Mouse (Mus musculus): Measurements from ENCODE around the gene Serpini2. TPM values are rescaled to one million over a fixed set of nuclear protein-coding genes. Genes with fewer than 3 reads are reported as not detected.
A peak's percentile ranks its signal among the peaks of the same experiment; 100 is the strongest.
"Not testable (repeated sequence)": the region's sequence is repeated elsewhere in the genome, so short reads cannot be mapped to it uniquely, and the experiment has no call there.

Serpini2 gene
- polyA plus RNA-seq (2012; rRNA removed): not detected in 2 replicates

DNA sequence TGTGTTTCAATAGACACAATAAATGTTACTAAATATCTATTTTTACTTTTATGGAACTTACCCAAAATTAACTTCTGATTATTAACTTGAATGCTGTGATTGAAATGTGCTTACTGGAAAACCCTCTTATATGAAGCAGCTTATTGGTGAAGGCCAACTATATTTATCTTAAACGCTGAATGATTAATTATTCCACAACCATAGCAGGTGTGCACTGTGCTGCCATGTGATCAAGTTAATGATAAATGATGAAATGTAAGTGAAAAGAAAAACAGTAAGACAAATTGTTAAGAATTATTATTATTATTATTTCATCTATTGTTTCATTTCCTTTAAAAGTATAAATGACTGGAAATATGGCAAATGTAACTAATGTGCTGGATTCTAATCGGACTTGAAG lies at the start of gene Serpini2:
TSS of gene Serpini2 (minus strand) at position 101 of the 400 bp plus-strand sequence.
- no peak for TF ChIP-seq CTCF (IDR thresholded peaks at IDR 0.05; ENCODE audit: borderline replicate concordance, extremely low read depth, insufficient read depth, insufficient read length)
- TF ChIP-seq POLR2A (IDR thresholded peaks at IDR 0.05; ENCODE audit: borderline replicate concordance, extremely low read depth, insufficient read depth, insufficient read length, poor library complexity, severe bottlenecking): no peak
- DNase-seq (ENCODE audit: low read depth): no peak

DNA sequence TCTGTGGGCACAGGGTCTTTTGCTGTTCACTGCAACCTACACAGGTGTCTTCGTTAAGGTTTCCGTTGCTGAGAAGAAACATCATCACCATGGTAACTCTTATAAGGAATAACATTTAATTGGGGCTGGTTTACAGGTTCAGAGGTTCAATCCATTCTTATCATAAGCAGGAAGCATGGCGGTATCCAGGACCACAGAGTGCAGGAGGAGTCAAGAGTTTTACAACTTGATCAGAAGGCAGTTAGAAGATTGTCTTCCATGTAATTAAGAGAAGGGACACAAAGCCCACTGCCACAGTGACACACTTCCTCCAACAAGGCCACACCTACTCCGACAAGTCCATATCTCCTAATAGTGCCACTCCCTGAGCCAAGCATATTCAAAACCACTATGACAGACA lies 39.0 kb upstream of the Serpini2 start:
- no peak for TF ChIP-seq CTCF (IDR thresholded peaks at IDR 0.05; ENCODE audit: borderline replicate concordance, extremely low read depth, insufficient read depth, insufficient read length)
- no peak for TF ChIP-seq POLR2A (IDR thresholded peaks at IDR 0.05; ENCODE audit: borderline replicate concordance, extremely low read depth, insufficient read depth, insufficient read length, poor library complexity, severe bottlenecking)
- DNase-seq (ENCODE audit: low read depth): no peak

DNA sequence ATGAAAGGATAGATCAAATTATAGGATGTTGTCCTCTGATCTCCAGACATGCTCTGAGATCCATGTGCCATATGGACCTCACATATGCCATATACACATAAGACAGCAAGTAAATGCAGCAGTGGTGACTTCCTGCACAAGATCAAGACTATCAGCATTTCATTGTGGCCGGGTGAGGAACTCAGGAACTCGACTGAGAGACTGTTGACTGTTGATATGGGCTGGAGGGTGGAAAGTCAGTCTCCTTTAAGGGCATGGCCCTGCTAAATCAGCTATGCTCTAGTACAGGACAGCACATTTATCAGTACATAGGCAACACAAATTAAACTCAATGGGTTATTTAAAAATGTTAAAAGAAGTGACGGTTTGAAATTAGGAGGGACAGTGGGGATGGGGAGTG lies 38.4 kb upstream of the Serpini2 start:
- no peak for DNase-seq (ENCODE audit: low read depth)
- TF ChIP-seq POLR2A (IDR thresholded peaks at IDR 0.05; ENCODE audit: borderline replicate concordance, extremely low read depth, insufficient read depth, insufficient read length, poor library complexity, severe bottlenecking) (no peak), CTCF (IDR thresholded peaks at IDR 0.05; ENCODE audit: borderline replicate concordance, extremely low read depth, insufficient read depth, insufficient read length) (no peak)

DNA sequence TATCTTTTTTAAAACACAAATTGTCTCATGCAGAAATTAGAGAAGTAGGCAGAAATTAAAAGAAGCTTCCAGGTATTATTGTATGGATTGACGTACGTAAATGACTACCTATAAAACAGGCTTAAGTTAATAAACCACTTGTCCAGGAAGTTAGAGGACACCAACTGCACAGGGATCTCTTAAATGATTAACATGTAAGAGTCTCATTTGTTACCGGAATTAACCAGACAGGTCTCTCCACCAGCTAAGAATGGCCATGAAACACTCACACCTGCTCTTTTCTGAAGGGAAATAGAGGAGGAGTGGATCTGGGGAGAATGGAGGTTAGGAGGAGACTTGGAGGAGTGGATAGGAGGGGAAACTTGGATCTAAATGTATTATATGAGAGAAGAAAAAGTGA lies 35.7 kb upstream of the Serpini2 start:
- no peak for DNase-seq (ENCODE audit: low read depth)
- no peak for TF ChIP-seq POLR2A (IDR thresholded peaks at IDR 0.05; ENCODE audit: borderline replicate concordance, extremely low read depth, insufficient read depth, insufficient read length, poor library complexity, severe bottlenecking)
- no peak for TF ChIP-seq CTCF (IDR thresholded peaks at IDR 0.05; ENCODE audit: borderline replicate concordance, extremely low read depth, insufficient read depth, insufficient read length)

DNA sequence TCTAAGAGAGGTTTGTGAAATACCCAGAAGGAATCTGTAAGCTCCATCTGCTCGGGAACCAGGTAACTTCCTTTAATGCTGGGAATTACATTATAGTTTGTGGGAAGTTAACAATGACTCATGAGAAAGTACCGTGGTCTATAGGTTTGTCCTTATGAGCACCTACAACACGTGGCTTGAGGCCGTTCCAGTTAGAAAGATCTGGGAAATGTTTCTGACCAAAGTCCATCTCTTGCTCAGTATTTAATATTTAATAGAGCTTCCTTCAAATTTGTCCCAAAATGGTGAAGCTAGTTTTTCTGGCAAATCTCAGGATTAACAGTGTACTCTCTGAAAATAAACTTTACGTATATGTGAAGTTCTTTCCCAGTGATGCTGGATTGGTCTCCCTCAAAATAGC lies 34.7 kb upstream of the Serpini2 start:
- no peak for DNase-seq (ENCODE audit: low read depth)
- TF ChIP-seq POLR2A (IDR thresholded peaks at IDR 0.05; ENCODE audit: borderline replicate concordance, extremely low read depth, insufficient read depth, insufficient read length, poor library complexity, severe bottlenecking): no peak
- TF ChIP-seq CTCF (IDR thresholded peaks at IDR 0.05; ENCODE audit: borderline replicate concordance, extremely low read depth, insufficient read depth, insufficient read length): no peak

DNA sequence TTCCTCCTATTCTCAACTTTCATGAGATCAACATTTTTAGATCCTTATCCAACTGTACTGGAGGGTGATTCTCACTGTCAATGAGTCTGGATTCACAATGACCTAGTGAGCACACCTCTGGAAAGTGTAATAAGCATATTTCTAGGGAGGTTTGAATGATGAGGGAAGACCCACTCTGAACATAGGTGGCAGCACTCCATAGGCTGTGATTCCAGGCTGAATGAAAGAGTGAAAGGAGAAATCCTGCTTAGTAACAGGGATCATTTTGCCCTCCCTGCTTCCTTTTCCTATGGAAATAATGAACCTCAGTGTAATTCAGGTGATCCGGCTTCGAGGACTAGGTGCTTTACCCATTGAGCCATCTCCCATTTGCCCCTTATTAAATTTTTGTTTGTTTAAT lies 31.2 kb upstream of the Serpini2 start:
- DNase-seq (ENCODE audit: low read depth): no peak
- no peak for TF ChIP-seq CTCF (IDR thresholded peaks at IDR 0.05; ENCODE audit: borderline replicate concordance, extremely low read depth, insufficient read depth, insufficient read length)
- no peak for TF ChIP-seq POLR2A (IDR thresholded peaks at IDR 0.05; ENCODE audit: borderline replicate concordance, extremely low read depth, insufficient read depth, insufficient read length, poor library complexity, severe bottlenecking)

DNA sequence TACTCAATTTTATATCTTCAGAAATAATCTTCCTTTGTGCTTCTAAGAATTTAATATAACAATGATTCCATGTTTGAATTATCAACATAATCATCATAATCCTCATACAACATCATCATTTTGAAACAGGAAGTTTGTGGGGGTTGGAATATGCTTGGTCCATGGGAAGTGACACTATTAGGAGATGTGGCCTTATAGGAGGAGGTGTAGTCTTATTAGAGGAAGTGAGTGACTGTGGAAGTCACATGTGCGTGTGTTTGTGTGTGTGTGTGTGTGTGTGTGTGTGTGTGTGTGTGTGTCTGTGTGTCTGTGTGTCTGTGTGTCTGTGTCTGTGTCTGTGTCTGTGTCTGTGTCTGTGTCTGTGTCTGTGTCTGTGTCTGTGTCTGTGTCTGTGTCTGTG lies 29.6 kb upstream of the Serpini2 start:
- DNase-seq (ENCODE audit: low read depth): not testable (repeated sequence)

DNA sequence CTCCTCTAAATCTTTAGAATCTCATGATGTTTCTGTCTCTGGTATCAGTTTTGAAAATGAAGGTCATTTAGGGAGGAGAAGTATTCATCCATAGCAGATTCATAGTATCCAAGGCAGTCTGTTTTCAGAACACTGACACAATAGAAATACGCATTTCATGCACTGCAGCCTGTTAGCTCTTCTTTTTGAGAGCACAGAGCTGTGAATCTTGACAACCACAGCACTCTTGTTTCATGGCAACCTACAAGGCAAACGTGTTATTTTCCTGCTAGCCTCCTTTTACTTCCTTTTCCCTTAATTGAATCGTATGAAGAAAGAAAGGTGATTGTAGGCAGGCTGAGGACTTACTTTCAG lies 27.9 kb upstream of the Serpini2 start:
- TF ChIP-seq CTCF (IDR thresholded peaks at IDR 0.05; ENCODE audit: borderline replicate concordance, extremely low read depth, insufficient read depth, insufficient read length) (no peak), POLR2A (IDR thresholded peaks at IDR 0.05; ENCODE audit: borderline replicate concordance, extremely low read depth, insufficient read depth, insufficient read length, poor library complexity, severe bottlenecking) (no peak)
- DNase-seq (ENCODE audit: low read depth): no peak

DNA sequence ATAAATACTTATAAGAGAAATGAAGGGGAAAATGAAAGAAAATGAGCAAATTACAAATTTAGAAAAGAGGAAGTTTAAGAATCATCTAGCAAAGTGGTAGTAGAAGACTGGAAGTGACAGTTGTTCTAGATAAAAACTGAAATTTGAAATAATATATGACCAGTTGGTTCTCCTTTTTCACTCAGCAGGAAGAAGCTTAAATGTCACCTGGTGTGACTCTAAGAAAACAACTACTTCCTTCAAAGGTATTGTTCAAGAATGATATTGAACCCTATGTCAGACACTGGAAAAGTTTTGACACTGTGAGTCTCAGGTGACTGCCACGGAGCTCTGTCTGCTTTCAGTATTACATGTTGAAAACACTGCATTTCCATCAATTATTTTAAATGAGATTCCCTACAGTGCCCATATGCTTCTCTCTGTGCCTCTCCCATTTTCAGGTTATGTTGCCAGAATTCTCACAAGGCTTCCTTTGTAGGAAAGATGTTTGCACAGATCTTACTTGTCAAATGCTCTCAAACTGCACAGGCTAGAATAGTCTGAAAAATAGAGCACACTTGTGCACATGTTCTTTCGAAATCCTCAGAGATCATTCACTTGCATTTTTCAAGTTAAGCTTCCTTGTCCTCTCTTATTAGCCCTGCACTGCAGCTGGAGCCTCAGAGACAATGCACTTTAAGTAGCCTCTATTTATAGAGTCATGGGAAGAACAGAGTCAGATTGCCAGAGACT lies 27.3 kb upstream of the Serpini2 start:
- peak; percentile 51 for DNase-seq (ENCODE audit: low read depth)
- no peak for TF ChIP-seq POLR2A (IDR thresholded peaks at IDR 0.05; ENCODE audit: borderline replicate concordance, extremely low read depth, insufficient read depth, insufficient read length, poor library complexity, severe bottlenecking)
- no peak for TF ChIP-seq CTCF (IDR thresholded peaks at IDR 0.05; ENCODE audit: borderline replicate concordance, extremely low read depth, insufficient read depth, insufficient read length)

DNA sequence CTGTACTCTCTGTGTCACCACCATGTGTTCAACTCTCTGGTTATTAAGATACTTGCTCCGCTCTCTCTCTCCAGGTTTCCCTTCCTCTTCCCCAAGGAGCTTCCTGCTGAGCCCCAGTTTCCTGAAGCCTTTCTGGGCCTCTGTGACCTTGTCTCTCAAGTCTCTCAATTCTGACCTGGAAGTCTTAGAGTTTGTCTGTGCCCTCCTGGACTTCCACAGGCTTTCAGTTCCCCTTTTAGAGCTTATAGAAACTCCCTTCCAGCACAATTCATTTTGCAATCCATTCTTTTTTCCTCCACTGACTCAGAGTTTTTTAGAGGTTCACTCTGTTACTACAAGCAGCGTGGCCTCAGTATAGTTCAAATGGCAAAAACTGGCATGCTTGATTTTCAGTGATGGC lies 23.4 kb upstream of the Serpini2 start:
- DNase-seq (ENCODE audit: low read depth): no peak
- TF ChIP-seq CTCF (IDR thresholded peaks at IDR 0.05; ENCODE audit: borderline replicate concordance, extremely low read depth, insufficient read depth, insufficient read length) (no peak), POLR2A (IDR thresholded peaks at IDR 0.05; ENCODE audit: borderline replicate concordance, extremely low read depth, insufficient read depth, insufficient read length, poor library complexity, severe bottlenecking) (no peak)

DNA sequence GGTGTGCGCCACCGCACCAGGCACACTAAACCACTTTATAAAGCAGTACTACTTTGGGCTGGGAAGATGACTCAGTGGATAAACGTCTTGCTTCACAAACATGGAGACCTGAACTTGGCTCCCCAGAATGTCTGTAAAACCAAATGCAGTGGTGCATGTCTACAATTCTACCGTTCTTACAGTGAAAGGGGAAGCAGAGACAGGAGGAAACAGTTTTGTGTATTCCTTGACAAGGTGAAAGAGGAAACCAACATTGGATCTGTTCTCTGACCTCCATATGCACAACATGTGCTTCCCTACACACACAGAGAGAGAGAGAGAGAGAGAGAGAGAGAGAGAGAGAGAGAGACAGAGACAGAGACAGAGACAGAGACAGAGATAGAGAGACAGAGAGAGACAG lies 7.6 kb upstream of the Serpini2 start:
- no peak for DNase-seq (ENCODE audit: low read depth)
- TF ChIP-seq POLR2A (IDR thresholded peaks at IDR 0.05; ENCODE audit: borderline replicate concordance, extremely low read depth, insufficient read depth, insufficient read length, poor library complexity, severe bottlenecking) (no peak), CTCF (IDR thresholded peaks at IDR 0.05; ENCODE audit: borderline replicate concordance, extremely low read depth, insufficient read depth, insufficient read length) (no peak)

DNA sequence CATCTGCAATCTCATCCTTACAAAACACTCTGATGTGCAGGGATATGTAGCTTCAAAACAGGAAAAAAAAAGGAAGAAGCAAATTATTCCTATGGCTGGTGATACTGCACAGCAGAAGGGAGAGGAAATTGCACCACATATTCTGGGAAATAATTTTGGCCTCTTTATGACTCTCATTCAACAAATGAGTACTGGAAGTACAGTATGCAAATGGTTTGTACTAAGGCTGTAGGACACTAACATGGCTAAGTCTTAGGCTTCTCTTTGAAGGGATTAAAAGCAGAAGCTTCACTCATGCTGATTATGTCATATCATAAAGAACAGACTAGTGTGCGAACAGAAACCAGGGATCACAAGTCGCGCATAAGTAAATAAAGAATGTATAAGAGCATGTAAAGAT lies 6.6 kb upstream of the Serpini2 start:
- TF ChIP-seq CTCF (IDR thresholded peaks at IDR 0.05; ENCODE audit: borderline replicate concordance, extremely low read depth, insufficient read depth, insufficient read length): no peak
- TF ChIP-seq POLR2A (IDR thresholded peaks at IDR 0.05; ENCODE audit: borderline replicate concordance, extremely low read depth, insufficient read depth, insufficient read length, poor library complexity, severe bottlenecking): no peak
- DNase-seq (ENCODE audit: low read depth): no peak

All from brain, embryonic 14.5 days (tissue).